Mouse (Mus musculus): ENCODE data around the gene Pacs2. TPM values are rescaled to one million over a fixed set of nuclear protein-coding genes. Genes with fewer than 3 reads are reported as not detected.

The Pacs2 gene
- polyA plus RNA-seq, 1 experiment, result 89.3 TPM

DNA sequence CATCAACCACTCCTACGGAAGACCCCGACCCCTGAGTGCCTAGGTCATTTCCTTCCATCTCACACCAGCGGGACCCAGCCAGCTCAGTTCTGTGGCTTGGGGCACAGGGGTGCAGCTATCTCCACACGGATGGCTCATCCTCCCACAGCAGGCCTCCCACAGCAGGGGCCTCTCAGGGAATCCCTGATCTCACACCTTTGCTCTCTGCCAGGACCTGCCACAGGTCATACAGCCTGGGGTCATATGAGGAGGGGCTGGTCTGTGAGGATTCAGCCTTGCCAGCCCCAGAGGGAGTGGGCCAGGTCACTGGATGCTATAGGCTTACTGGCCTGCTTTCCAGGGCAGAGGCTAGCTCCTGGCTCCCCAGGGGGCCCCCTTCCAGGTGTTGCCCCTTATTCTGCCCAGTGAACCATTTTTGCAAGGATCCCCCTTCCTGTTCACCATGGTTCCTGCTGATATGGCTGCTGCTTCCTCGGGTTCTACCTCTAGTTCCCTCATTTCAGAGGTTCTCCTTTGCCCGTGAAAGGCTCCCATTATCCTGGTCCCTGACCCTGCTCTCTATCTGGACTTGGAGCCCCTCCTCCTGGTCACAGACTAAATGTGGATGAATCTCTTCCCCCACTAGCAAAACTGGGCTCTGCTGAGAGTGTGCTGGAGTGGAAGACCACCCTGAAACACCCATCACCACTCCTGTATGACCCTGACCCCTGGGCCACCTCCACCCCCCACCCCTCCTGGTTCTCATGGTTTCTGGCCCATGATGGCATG, 85.3 kb downstream of the Pacs2 start:
- TF ChIP-seq SRF (IDR thresholded peaks at IDR 0.05; ENCODE audit: control insufficient read depth, insufficient read length, low read depth) (no peak), POLR2AphosphoS2 (IDR thresholded peaks at IDR 0.05; ENCODE audit: insufficient read length, low read depth) (no peak)
- H3K36me3 ChIP-seq (ENCODE audit: control insufficient read depth, insufficient read depth), result no peaks in the 10 kb centered on the region
- H3ac ChIP-seq (ENCODE audit: control insufficient read depth, insufficient read length), result peak overlapping the region; percentile 95
- no peaks in the 10 kb centered on the region for H3K27me3 ChIP-seq (ENCODE audit: control insufficient read depth, insufficient read depth, insufficient read length)
- peak overlapping the region; percentile 32 for H3K4me3 ChIP-seq
- peaks cover 59% of the 10 kb centered on the region for H3K79me2 ChIP-seq (ENCODE audit: control insufficient read depth, insufficient read depth)
- peak overlapping the region; percentile 94 for H3K4me2 ChIP-seq (ENCODE audit: low read depth)

DNA sequence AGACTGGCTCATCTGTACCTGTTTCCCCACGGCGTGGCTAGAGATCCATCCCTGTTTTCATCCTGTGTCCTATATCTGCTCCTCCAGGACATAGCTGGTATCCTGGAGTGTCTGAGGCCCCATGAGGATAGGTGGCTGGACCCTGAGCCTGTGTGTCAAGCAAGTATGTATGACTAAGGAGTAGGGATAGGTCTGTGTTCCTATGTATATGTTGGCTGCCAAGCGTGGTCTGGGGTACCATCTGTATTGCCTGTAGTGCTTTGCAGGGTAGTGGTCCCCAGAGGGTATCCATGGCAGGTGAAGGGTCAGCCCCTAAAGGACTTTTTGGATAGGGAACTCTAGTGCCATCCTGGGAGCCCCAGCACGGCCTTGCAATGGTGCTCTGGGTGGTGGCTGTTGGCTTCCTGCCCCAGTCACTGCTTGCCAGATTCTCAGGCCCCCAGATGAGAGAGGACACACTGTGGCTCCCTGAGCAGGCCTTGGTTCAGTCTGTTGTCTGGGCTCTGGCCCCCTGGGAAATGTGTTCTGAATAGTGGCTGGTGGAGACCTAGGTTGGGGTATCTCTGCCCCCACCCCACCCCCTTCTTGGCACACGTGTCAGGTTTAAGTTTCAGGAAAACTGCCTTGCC, 86.3 kb downstream of the Pacs2 start:
- TF ChIP-seq TCF3 (IDR thresholded peaks at IDR 0.05; ENCODE audit: insufficient read length, low read depth), result no peak
- no peak for TF ChIP-seq REST (IDR thresholded peaks at IDR 0.05; ENCODE audit: insufficient read depth, insufficient read length)
- no peak for TF ChIP-seq CEBPB (IDR thresholded peaks at IDR 0.05; ENCODE audit: insufficient read depth, poor library complexity, severe bottlenecking)
- TF ChIP-seq USF1 (IDR thresholded peaks at IDR 0.05; ENCODE audit: low read depth), result no peak
- TF ChIP-seq MAX (IDR thresholded peaks at IDR 0.05; ENCODE audit: low read depth), result no peak
- TF ChIP-seq SRF (IDR thresholded peaks at IDR 0.05; ENCODE audit: control insufficient read depth, insufficient read length, low read depth), result no peak
- no peak for TF ChIP-seq POLR2A (IDR thresholded peaks at IDR 0.05; ENCODE audit: insufficient read length, low read depth)

DNA sequence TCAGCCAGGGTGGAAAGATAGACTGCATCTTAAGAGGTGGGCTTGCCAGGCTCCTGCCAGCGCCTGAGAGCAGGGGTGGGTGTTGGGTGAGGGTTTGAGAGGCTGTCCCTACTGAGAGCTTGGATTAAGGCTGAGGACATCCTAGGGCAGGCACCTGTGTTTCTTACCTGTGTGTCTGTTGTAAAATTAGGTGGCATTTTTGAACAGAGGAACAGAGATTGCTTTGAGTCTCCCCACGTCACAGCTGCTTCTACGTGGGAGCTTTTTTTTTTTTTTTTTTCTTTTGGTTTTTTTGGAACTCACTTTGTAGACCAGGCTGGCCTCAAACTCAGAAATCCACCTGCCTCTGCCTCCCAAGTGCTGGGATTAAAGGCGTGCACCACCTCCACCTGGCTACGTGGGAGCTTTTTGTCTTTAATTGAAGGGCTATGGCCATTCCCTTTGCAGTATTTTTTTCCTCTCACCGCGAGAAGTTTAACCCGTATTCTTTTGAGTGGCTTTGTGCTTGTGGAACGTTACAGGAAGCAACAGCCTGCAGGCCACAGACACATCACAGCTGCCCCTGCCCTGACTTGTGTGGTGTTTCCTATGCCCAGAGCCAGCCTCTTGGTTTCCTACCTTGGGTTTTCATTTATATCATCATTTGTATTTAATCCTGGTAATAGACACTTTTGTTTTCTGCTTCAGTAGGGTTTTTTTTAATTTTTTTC, 87.1 kb downstream of the Pacs2 start:
- Histone ChIP-seq H3K27me3 (ENCODE audit: control insufficient read depth, insufficient read depth, insufficient read length) (no peaks in the 10 kb centered on the region), H3K4me3 (no peak overlapping the region), H3K36me3 (ENCODE audit: control insufficient read depth, insufficient read depth) (no peaks in the 10 kb centered on the region), H3ac (ENCODE audit: control insufficient read depth, insufficient read length) (no peak overlapping the region), H3K4me2 (ENCODE audit: low read depth) (no peak overlapping the region), H3K79me2 (ENCODE audit: control insufficient read depth, insufficient read depth) (peaks cover 76% of the 10 kb centered on the region)
- no peak for TF ChIP-seq USF1 (IDR thresholded peaks at IDR 0.05; ENCODE audit: low read depth)
- no peak for TF ChIP-seq MYOD1 (IDR thresholded peaks at IDR 0.05; ENCODE audit: control insufficient read depth in 1 of 3, insufficient read length in 2 of 3, low read depth in 2 of 3)
- TF ChIP-seq POLR2A (IDR thresholded peaks at IDR 0.05; ENCODE audit: insufficient read length, low read depth), result no peak
- TF ChIP-seq TCF3 (IDR thresholded peaks at IDR 0.05; ENCODE audit: insufficient read length, low read depth), result no peak
- no peak for TF ChIP-seq CEBPB (IDR thresholded peaks at IDR 0.05; ENCODE audit: insufficient read depth, poor library complexity, severe bottlenecking)
- no peak for TF ChIP-seq MYOG (IDR thresholded peaks at IDR 0.05; ENCODE audit: control insufficient read depth in 1 of 3, insufficient read depth in 1 of 3, insufficient read length in 2 of 3, low read depth in 2 of 3)
- TF ChIP-seq SRF (IDR thresholded peaks at IDR 0.05; ENCODE audit: control insufficient read depth, insufficient read length, low read depth), result no peak
- no peak for TF ChIP-seq POLR2AphosphoS2 (IDR thresholded peaks at IDR 0.05; ENCODE audit: insufficient read length, low read depth)
- TF ChIP-seq TCF12 (IDR thresholded peaks at IDR 0.05; ENCODE audit: insufficient read depth, poor library complexity, severe bottlenecking), result no peak
- TF ChIP-seq E2F4 (IDR thresholded peaks at IDR 0.05; ENCODE audit: insufficient read depth), result no peak
- no peak for TF ChIP-seq MAX (IDR thresholded peaks at IDR 0.05; ENCODE audit: low read depth)
- no peak for TF ChIP-seq REST (IDR thresholded peaks at IDR 0.05; ENCODE audit: insufficient read depth, insufficient read length)

More for the DNA sequence above, 86.3 kb downstream of the Pacs2 start:
- H3K4me3 ChIP-seq, result peak overlapping the region; percentile 32
- no peaks in the 10 kb centered on the region for H3K36me3 ChIP-seq (ENCODE audit: control insufficient read depth, insufficient read depth)
- H3K27me3 ChIP-seq (ENCODE audit: control insufficient read depth, insufficient read depth, insufficient read length), result no peaks in the 10 kb centered on the region
- peak overlapping the region; percentile 18 for H3K4me2 ChIP-seq (ENCODE audit: low read depth)
- peaks cover 68% of the 10 kb centered on the region for H3K79me2 ChIP-seq (ENCODE audit: control insufficient read depth, insufficient read depth)
- no peak overlapping the region for H3ac ChIP-seq (ENCODE audit: control insufficient read depth, insufficient read length)

DNA sequence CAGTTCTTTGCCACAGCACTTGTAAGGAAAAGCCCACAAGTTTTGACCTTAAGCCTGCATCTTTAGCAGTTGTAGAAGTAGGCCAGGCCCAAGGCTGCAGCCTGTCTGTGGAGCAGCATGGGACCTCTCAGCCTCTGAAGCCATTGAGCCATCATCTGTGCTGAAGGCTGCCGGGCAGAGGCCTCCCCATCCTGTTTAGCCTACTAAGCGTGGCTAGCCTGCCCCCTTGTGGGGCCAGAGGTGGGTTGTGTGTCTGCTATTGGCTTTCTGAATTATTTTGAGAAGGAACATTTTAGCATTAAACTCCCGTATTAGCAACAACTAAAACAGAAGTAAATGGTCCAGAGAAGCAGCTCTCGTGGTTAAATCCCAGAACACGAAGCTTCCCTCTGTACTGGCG, 88.2 kb downstream of the Pacs2 start:
- H3K36me3 ChIP-seq (ENCODE audit: control insufficient read depth, insufficient read depth), result no peaks in the 10 kb centered on the region
- H3K79me2 ChIP-seq (ENCODE audit: control insufficient read depth, insufficient read depth), result peaks cover 86% of the 10 kb centered on the region
- H3K27me3 ChIP-seq (ENCODE audit: control insufficient read depth, insufficient read depth, insufficient read length), result no peaks in the 10 kb centered on the region
- H3K4me3 ChIP-seq, result no peak overlapping the region
- H3K4me2 ChIP-seq (ENCODE audit: low read depth), result no peak overlapping the region
- TF ChIP-seq MYOG (IDR thresholded peaks at IDR 0.05; ENCODE audit: control insufficient read depth in 1 of 3, insufficient read depth in 1 of 3, insufficient read length in 2 of 3, low read depth in 2 of 3) (no peak), POLR2AphosphoS2 (IDR thresholded peaks at IDR 0.05; ENCODE audit: insufficient read length, low read depth) (no peak), SRF (IDR thresholded peaks at IDR 0.05; ENCODE audit: control insufficient read depth, insufficient read length, low read depth) (no peak), REST (IDR thresholded peaks at IDR 0.05; ENCODE audit: insufficient read depth, insufficient read length) (no peak), TCF12 (IDR thresholded peaks at IDR 0.05; ENCODE audit: insufficient read depth, poor library complexity, severe bottlenecking) (no peak), E2F4 (IDR thresholded peaks at IDR 0.05; ENCODE audit: insufficient read depth) (no peak), CEBPB (IDR thresholded peaks at IDR 0.05; ENCODE audit: insufficient read depth, poor library complexity, severe bottlenecking) (no peak), USF1 (IDR thresholded peaks at IDR 0.05; ENCODE audit: low read depth) (no peak), TCF3 (IDR thresholded peaks at IDR 0.05; ENCODE audit: insufficient read length, low read depth) (no peak), POLR2A (IDR thresholded peaks at IDR 0.05; ENCODE audit: insufficient read length, low read depth) (no peak), MYOD1 (IDR thresholded peaks at IDR 0.05; ENCODE audit: control insufficient read depth in 1 of 3, insufficient read length in 2 of 3, low read depth in 2 of 3) (no peak), MAX (IDR thresholded peaks at IDR 0.05; ENCODE audit: low read depth) (no peak)
- no peak overlapping the region for H3ac ChIP-seq (ENCODE audit: control insufficient read depth, insufficient read length)
